Mouse (Mus musculus): ENCODE results near the gene Mettl16.

DNA sequence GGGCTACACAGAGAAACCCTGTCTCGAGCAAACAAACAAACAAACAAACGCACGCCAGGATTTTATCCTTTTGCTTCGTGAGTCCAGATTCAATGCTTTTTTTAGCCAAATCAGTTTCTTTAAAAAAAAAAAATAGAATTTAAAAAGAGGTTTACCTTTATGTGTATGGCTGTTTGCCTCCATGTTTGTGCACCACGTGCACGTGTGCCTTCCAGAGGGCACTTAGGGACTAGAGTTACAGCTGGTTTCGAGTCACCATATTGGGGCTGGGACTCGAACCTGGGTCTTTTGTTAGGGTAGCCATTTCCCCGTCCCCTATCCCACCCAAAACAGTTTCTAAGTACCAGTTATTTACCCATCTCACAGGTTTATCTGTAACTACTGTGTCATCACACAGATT is 593 bp upstream of the Mettl16 start:
- TF ChIP-seq CTCF (IDR thresholded peaks at IDR 0.05; ENCODE audit: low read depth) (no peak), EP300 (IDR thresholded peaks at IDR 0.05; ENCODE audit: low read depth) (no peak)
